Mouse (Mus musculus) 416B (cell line): ENCODE measurements at regions not wholly inside any gene's neighbourhood (a gene's known extent, or its start where the extent isn't known, plus 50 kb on each side); places are given as distances from the start of the nearest gene placed in this dataset.

Experiments
- DNase-seq: peaks from one replicate; pipeline ENCODE4 v3.0.0; 2011; ENCODE audit warnings: low read depth

DNA sequence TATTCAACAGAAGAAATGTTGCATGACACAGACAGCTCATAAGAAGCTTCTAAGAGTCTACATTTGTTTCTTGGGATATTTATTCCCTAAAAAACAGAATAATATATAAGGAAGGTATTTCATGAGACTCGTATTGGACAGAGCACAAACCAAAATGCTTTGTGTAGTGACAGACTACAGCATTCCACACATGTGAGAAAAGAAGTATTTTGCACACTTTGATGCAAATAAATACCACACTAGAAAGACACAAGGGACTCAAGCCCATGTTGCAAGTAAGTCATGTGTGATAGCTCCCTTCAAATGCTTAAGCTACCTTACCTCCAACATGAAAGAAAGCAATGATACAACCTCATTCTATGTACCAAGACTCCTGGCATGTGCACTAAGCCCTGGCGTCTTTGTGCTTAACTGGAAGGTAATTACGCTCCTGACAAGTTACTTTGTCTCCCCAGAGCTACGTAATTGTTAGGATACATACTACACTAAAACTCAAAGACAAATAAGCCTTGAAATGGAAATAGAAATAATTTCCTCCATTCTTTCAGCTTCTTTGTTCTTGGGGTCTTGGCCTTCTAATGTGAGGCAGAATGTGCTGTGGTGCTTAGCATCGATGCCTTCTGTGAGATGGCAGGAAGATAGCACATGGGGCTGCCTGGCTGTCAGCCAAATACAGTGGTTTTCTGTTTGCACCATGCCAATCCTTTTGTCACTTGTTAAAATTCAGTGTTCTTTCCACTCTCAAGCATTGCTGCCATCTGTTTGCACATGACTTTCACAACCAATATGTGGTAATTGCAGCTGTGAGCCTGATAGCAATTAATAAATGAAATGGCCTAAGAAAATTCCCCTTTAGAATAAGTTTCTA, 1214.4 kb upstream of the Igfbp7 start:
- peak; percentile 63 for DNase-seq

DNA sequence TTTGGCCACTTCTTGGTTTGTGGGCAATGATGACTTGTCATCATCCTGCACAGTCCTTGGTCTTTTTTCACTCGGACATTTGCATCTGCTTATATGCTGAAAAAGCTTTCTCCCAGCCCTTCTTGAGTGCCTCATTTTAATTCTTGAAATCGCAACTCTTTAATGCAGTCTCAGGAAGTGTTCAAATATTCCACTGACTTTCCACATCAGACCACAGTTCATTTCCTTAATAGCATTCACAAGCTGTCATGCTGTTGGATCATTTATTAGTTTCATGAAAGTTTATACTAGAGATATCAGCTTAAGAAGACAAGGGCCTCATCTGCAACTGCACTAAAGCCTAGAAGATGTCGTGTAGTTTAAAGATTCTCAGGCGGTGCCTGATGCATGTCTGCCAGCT, 1200.5 kb upstream of the Igfbp7 start:
- DNase-seq: no peak

DNA sequence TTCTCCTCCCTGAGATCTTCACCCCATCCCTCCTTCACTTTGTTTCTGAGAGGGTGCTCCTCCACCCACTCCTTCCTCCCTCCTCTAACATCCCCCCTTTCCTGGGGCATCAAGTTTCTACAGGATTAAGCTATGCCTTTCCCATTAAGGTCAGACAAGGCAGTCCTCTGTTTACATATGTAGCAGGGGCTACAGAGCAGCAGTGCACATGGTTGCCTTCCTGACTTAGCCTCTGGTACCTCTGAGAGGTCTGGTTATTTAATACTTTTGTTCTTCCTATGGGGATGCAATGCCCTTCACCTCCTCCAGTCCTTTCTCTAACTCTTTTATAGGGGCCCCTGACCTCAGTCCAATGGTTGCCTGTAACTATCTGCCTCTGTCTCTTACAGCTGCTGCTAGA, 1194.8 kb upstream of the Igfbp7 start:
- no peak for DNase-seq

- no peak for DNase-seq
Measured at GRCm38 (mm10) chr5:78584823-78585222, 1177.0 kb upstream of the Igfbp7 start.

GRCm38 (mm10) chr5:78556946-78557345, 1149.1 kb upstream of the Igfbp7 start:
- no peak for DNase-seq

- peak; percentile 86 for DNase-seq
Measured at GRCm38 (mm10) chr5:78535308-78535707, 1127.5 kb upstream of the Igfbp7 start.
